Mouse (Mus musculus) heart, adult 2 months (tissue): ENCODE data around the gene Cntfr.
"Not testable (repeated sequence)": the region's sequence is repeated elsewhere in the genome, so short reads cannot be mapped to it uniquely, and the experiment has no call there.

Experiments
- CTCF ChIP-seq: fragments of 200-600 bp; IDR thresholded peaks from 2 replicates; pipeline ENCODE4 v1.8.1; 2022; ENCODE audit warnings: antibody characterized with exemption, mild to moderate bottlenecking, moderate library complexity
- POLR2A ChIP-seq: fragments of 200-500 bp; IDR thresholded peaks from 2 replicates; pipeline ENCODE4 v1.6.1; 2011; ENCODE audit warnings: mild to moderate bottlenecking, low read depth, low read length, control low read depth; ENCODE audit not compliant: insufficient read depth

DNA sequence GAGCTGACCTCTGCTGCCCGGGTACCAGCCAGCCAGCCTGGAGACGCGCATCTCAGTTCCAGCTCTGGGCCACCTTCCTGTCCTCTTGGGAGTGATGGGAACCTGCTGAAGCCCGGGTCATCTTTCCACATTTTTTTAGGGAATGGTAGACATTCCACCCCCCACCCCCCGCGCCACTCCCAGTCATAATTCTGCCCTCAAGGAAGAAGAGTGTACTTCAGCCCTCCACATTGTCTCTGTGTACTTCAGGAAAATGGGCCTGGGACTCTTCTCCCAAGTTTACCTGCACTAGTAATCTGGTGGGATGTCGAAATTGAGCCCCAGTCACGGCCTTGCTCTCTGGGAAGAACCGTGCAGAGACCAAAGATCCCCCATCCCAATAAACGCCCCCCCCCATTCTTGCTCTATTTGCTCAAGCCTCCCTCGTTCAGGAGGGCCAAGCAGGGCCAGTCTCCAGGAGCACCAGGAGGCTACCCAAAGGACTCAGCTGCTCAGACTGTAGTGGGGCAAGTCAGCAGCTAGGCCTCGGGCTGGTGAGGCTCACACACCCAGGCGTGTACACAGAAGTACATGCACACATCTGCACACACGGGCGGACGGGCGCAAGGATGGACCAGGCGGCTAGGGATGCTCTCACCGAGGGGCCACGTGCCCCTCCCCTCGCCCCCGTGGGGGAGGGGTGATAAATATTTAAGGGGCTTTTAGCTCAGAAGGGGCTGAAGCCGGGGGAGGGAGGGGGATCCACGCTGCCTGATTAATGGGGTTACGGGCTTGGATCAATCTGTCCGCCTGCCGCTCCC, 12.6 kb downstream of the Cntfr start:
- not testable (repeated sequence) for TF ChIP-seq POLR2A, CTCF
